Mouse (Mus musculus): ENCODE results near the gene Vps54. TPM values are rescaled to one million over a fixed set of nuclear protein-coding genes. Genes with fewer than 3 reads are reported as not detected.
"Not testable (repeated sequence)": the region's sequence is repeated elsewhere in the genome, so short reads cannot be mapped to it uniquely, and the experiment has no call there.

Gene Vps54
- polyA plus RNA-seq, 1 experiment = 28.0 TPM

GRCm38 (mm10) chr11:21238279-21239020 lies 631 bp upstream of the Vps54 start:
- no peaks in the 10 kb centered on the region for H3K27me3 ChIP-seq (ENCODE audit: control insufficient read depth, insufficient read depth, low read length)
- H3K36me3 ChIP-seq (ENCODE audit: control insufficient read depth, insufficient read depth, low read length) = no peaks in the 10 kb centered on the region
- DNase-seq = peak; percentile 53
- peak overlapping the region; percentile 90 for H3K4me3 ChIP-seq (ENCODE audit: control insufficient read depth, insufficient read depth, low read length)
- TF ChIP-seq POLR2A (IDR thresholded peaks at IDR 0.05; ENCODE audit: control insufficient read depth, extremely low read depth, insufficient read depth, low read length, poor library complexity) (peak; percentile 65; the same call in 1 of the 2 replicates), CTCF (IDR thresholded peaks at IDR 0.05; ENCODE audit: borderline replicate concordance, control insufficient read depth, extremely low read depth, insufficient read depth, low read length, poor library complexity) (peak; percentile 44; the same call in 1 of the 2 replicates)
- WGBS = under 1% methylated on average over 62 of the region's 65 CpGs
- H3K27ac ChIP-seq (ENCODE audit: control insufficient read depth, insufficient read depth, low read length) = peak overlapping the region; percentile 19; the same call in 1 of the 2 replicates
- peaks cover 5% of the 10 kb centered on the region for H3K4me1 ChIP-seq (replicated peaks; ENCODE audit: control insufficient read depth, insufficient read depth, low read length)

- TF ChIP-seq CTCF (IDR thresholded peaks at IDR 0.05; ENCODE audit: borderline replicate concordance, control insufficient read depth, extremely low read depth, insufficient read depth, low read length, poor library complexity) = no peak
- TF ChIP-seq POLR2A (IDR thresholded peaks at IDR 0.05; ENCODE audit: control insufficient read depth, extremely low read depth, insufficient read depth, low read length, poor library complexity) = no peak
- Histone ChIP-seq H3K36me3 (ENCODE audit: control insufficient read depth, insufficient read depth, low read length) (no peaks in the 10 kb centered on the region), H3K27me3 (ENCODE audit: control insufficient read depth, insufficient read depth, low read length) (no peaks in the 10 kb centered on the region), H3K4me1 (replicated peaks; ENCODE audit: control insufficient read depth, insufficient read depth, low read length) (peaks cover 5% of the 10 kb centered on the region), H3K4me3 (ENCODE audit: control insufficient read depth, insufficient read depth, low read length) (peak overlapping the region; percentile 90), H3K27ac (ENCODE audit: control insufficient read depth, insufficient read depth, low read length) (peak overlapping the region; percentile 13; the same call in 1 of the 2 replicates)
- WGBS = 8% methylated on average over 7 of the region's 7 CpGs
- no peak for DNase-seq
These were observed 855 bp downstream of the Vps54 start for GRCm38 (mm10) chr11:21239763-21240509.

- 36% methylated on average over 1 of the region's 1 CpGs for WGBS
These were observed 2.3 kb downstream of the Vps54 start for GRCm38 (mm10) chr11:21241351-21241750.

GRCm38 (mm10) chr11:21247203-21247865 lies 8.3 kb downstream of the Vps54 start:
- H3K4me1 ChIP-seq (replicated peaks; ENCODE audit: control insufficient read depth, insufficient read depth, low read length) = peaks cover 20% of the 10 kb centered on the region
- no peak overlapping the region for H3K4me3 ChIP-seq (ENCODE audit: control insufficient read depth, insufficient read depth, low read length)
- H3K27ac ChIP-seq (ENCODE audit: control insufficient read depth, insufficient read depth, low read length) = no peak overlapping the region
- 90% methylated on average over 4 of the region's 4 CpGs for WGBS
- H3K27me3 ChIP-seq (ENCODE audit: control insufficient read depth, insufficient read depth, low read length) = no peaks in the 10 kb centered on the region
- DNase-seq = no peak
- TF ChIP-seq POLR2A (IDR thresholded peaks at IDR 0.05; ENCODE audit: control insufficient read depth, extremely low read depth, insufficient read depth, low read length, poor library complexity) = no peak
- no peak for TF ChIP-seq CTCF (IDR thresholded peaks at IDR 0.05; ENCODE audit: borderline replicate concordance, control insufficient read depth, extremely low read depth, insufficient read depth, low read length, poor library complexity)
- H3K36me3 ChIP-seq (ENCODE audit: control insufficient read depth, insufficient read depth, low read length) = no peaks in the 10 kb centered on the region

More at GRCm38 (mm10) chr11:21241351-21241750, 2.3 kb downstream of the Vps54 start:
- peaks cover 5% of the 10 kb centered on the region for H3K4me1 ChIP-seq (replicated peaks; ENCODE audit: control insufficient read depth, insufficient read depth, low read length)
- no peak overlapping the region for H3K27ac ChIP-seq (ENCODE audit: control insufficient read depth, insufficient read depth, low read length)
- TF ChIP-seq POLR2A (IDR thresholded peaks at IDR 0.05; ENCODE audit: control insufficient read depth, extremely low read depth, insufficient read depth, low read length, poor library complexity) (no peak), CTCF (IDR thresholded peaks at IDR 0.05; ENCODE audit: borderline replicate concordance, control insufficient read depth, extremely low read depth, insufficient read depth, low read length, poor library complexity) (no peak)
- no peaks in the 10 kb centered on the region for H3K36me3 ChIP-seq (ENCODE audit: control insufficient read depth, insufficient read depth, low read length)
- H3K27me3 ChIP-seq (ENCODE audit: control insufficient read depth, insufficient read depth, low read length) = no peaks in the 10 kb centered on the region
- no peak for DNase-seq
- no peak overlapping the region for H3K4me3 ChIP-seq (ENCODE audit: control insufficient read depth, insufficient read depth, low read length)

- no peak for DNase-seq
- H3K27me3 ChIP-seq (ENCODE audit: control insufficient read depth, insufficient read depth, low read length) = no peaks in the 10 kb centered on the region
- no peak overlapping the region for H3K27ac ChIP-seq (ENCODE audit: control insufficient read depth, insufficient read depth, low read length)
- peaks cover 20% of the 10 kb centered on the region for H3K4me1 ChIP-seq (replicated peaks; ENCODE audit: control insufficient read depth, insufficient read depth, low read length)
- 46% methylated on average over 1 of the region's 1 CpGs for WGBS
- no peak for TF ChIP-seq POLR2A (IDR thresholded peaks at IDR 0.05; ENCODE audit: control insufficient read depth, extremely low read depth, insufficient read depth, low read length, poor library complexity)
- TF ChIP-seq CTCF (IDR thresholded peaks at IDR 0.05; ENCODE audit: borderline replicate concordance, control insufficient read depth, extremely low read depth, insufficient read depth, low read length, poor library complexity) = no peak
- no peak overlapping the region for H3K4me3 ChIP-seq (ENCODE audit: control insufficient read depth, insufficient read depth, low read length)
- no peaks in the 10 kb centered on the region for H3K36me3 ChIP-seq (ENCODE audit: control insufficient read depth, insufficient read depth, low read length)
These were observed 8.9 kb downstream of the Vps54 start for GRCm38 (mm10) chr11:21247940-21248339.

GRCm38 (mm10) chr11:21250366-21250765 lies 11.3 kb downstream of the Vps54 start:
- no peaks in the 10 kb centered on the region for H3K36me3 ChIP-seq (ENCODE audit: control insufficient read depth, insufficient read depth, low read length)
- TF ChIP-seq CTCF (IDR thresholded peaks at IDR 0.05; ENCODE audit: borderline replicate concordance, control insufficient read depth, extremely low read depth, insufficient read depth, low read length, poor library complexity) (no peak), POLR2A (IDR thresholded peaks at IDR 0.05; ENCODE audit: control insufficient read depth, extremely low read depth, insufficient read depth, low read length, poor library complexity) (no peak)
- no peak overlapping the region for H3K27ac ChIP-seq (ENCODE audit: control insufficient read depth, insufficient read depth, low read length)
- H3K4me1 ChIP-seq (replicated peaks; ENCODE audit: control insufficient read depth, insufficient read depth, low read length) = peaks cover 20% of the 10 kb centered on the region
- 76% methylated on average over 1 of the region's 1 CpGs for WGBS
- H3K27me3 ChIP-seq (ENCODE audit: control insufficient read depth, insufficient read depth, low read length) = no peaks in the 10 kb centered on the region
- no peak for DNase-seq
- H3K4me3 ChIP-seq (ENCODE audit: control insufficient read depth, insufficient read depth, low read length) = no peak overlapping the region

GRCm38 (mm10) chr11:21258611-21259010 lies 19.5 kb downstream of the Vps54 start:
- DNase-seq; H3K36me3 ChIP-seq (ENCODE audit: control insufficient read depth, insufficient read depth, low read length); H3K27ac ChIP-seq (ENCODE audit: control insufficient read depth, insufficient read depth, low read length); H3K4me3 ChIP-seq (ENCODE audit: control insufficient read depth, insufficient read depth, low read length); H3K4me1 ChIP-seq (replicated peaks; ENCODE audit: control insufficient read depth, insufficient read depth, low read length); H3K27me3 ChIP-seq (ENCODE audit: control insufficient read depth, insufficient read depth, low read length): not testable (repeated sequence)
- WGBS = 99% methylated on average over 10 of the region's 10 CpGs
